Mouse (Mus musculus): ENCODE results near the gene Clcn2. TPM values are rescaled to one million over a fixed set of nuclear protein-coding genes. Genes with fewer than 3 reads are reported as not detected.

Gene Clcn2
- total RNA-seq, 2 experiments from 2014 or later = 50.9 to 51.1 TPM

- DNase-seq (ENCODE audit: extremely low spot score in 1 of 2, low spot score in 2 of 2) = peak in 1 of 2 experiments; percentile 78
- intact Hi-C loops (cut with DNase I) = no loop called here
Measured at GRCm38 (mm10) chr16:20706407-20707055, 11.0 kb downstream of the Clcn2 start.

GRCm38 (mm10) chr16:20705786-20706185 lies 11.8 kb downstream of the Clcn2 start:
- intact Hi-C loops (cut with DNase I) = no loop called here
- DNase-seq (ENCODE audit: extremely low spot score in 1 of 2, low spot score in 2 of 2) = no peak

GRCm38 (mm10) chr16:20703699-20704400 lies 13.7 kb downstream of the Clcn2 start:
- DNase-seq (ENCODE audit: extremely low spot score in 1 of 2, low spot score in 2 of 2) = no peak
- intact Hi-C loops (cut with DNase I) = no loop called here

GRCm38 (mm10) chr16:20703071-20703470 lies 14.5 kb downstream of the Clcn2 start:
- DNase-seq (ENCODE audit: extremely low spot score in 1 of 2, low spot score in 2 of 2) = no peak
- intact Hi-C loops (cut with DNase I) = no loop called here

- intact Hi-C loops (cut with DNase I) = no loop called here
- peak in 1 of 2 experiments; percentile 85 for DNase-seq (ENCODE audit: extremely low spot score in 1 of 2, low spot score in 2 of 2)
Measured at GRCm38 (mm10) chr16:20702522-20702893, 15.0 kb downstream of the Clcn2 start.

- intact Hi-C loops (cut with DNase I) = no loop called here
- DNase-seq (ENCODE audit: extremely low spot score in 1 of 2, low spot score in 2 of 2) = no peak
Measured at GRCm38 (mm10) chr16:20701729-20702521, 15.6 kb downstream of the Clcn2 start.

- DNase-seq (ENCODE audit: extremely low spot score in 1 of 2, low spot score in 2 of 2) = no peak
- intact Hi-C loops (cut with DNase I) = no loop called here
Measured at GRCm38 (mm10) chr16:20701316-20701715, 16.2 kb downstream of the Clcn2 start.

GRCm38 (mm10) chr16:20700036-20700435 lies 17.5 kb downstream of the Clcn2 start:
- peak in 1 of 2 experiments; percentile 81 for DNase-seq (ENCODE audit: extremely low spot score in 1 of 2, low spot score in 2 of 2)
- intact Hi-C loops (cut with DNase I) = no loop called here

- intact Hi-C loops (cut with DNase I) = no loop called here
- no peak for DNase-seq (ENCODE audit: extremely low spot score in 1 of 2, low spot score in 2 of 2)
Measured at GRCm38 (mm10) chr16:20699266-20699665, 18.3 kb downstream of the Clcn2 start.

- peak; percentile 98 for DNase-seq (ENCODE audit: extremely low spot score in 1 of 2, low spot score in 2 of 2)
- intact Hi-C loops (cut with DNase I) = no loop called here
Measured at GRCm38 (mm10) chr16:20695622-20696323, 21.8 kb downstream of the Clcn2 start.

GRCm38 (mm10) chr16:20694781-20695180 lies 22.8 kb downstream of the Clcn2 start:
- intact Hi-C loops (cut with DNase I) = no loop called here
- DNase-seq (ENCODE audit: extremely low spot score in 1 of 2, low spot score in 2 of 2) = peak; percentile 73 to 85

- DNase-seq (ENCODE audit: extremely low spot score in 1 of 2, low spot score in 2 of 2) = peak; percentile 95 to 96
- intact Hi-C loops (cut with DNase I) = no loop called here
Measured at GRCm38 (mm10) chr16:20693111-20693701, 24.3 kb downstream of the Clcn2 start, which contains the start of gene Fam131a. Gene Fam131a (plus strand): TSS chr16:20693241.

- DNase-seq (ENCODE audit: extremely low spot score in 1 of 2, low spot score in 2 of 2) = peak in 1 of 2 experiments; percentile 52
- intact Hi-C loops (cut with DNase I) = no loop called here
Measured at GRCm38 (mm10) chr16:20692241-20692965, 25.1 kb downstream of the Clcn2 start.

GRCm38 (mm10) chr16:20691617-20692016 lies 25.9 kb downstream of the Clcn2 start:
- intact Hi-C loops (cut with DNase I) = no loop called here
- DNase-seq (ENCODE audit: extremely low spot score in 1 of 2, low spot score in 2 of 2) = no peak

- intact Hi-C loops (cut with DNase I) = no loop called here
- no peak for DNase-seq (ENCODE audit: extremely low spot score in 1 of 2, low spot score in 2 of 2)
Measured at GRCm38 (mm10) chr16:20690774-20691173, 26.8 kb downstream of the Clcn2 start.

GRCm38 (mm10) chr16:20677974-20678675 lies 39.4 kb downstream of the Clcn2 start:
- intact Hi-C loops (cut with DNase I) = no loop called here
- peak in 1 of 2 experiments; percentile 81 for DNase-seq (ENCODE audit: extremely low spot score in 1 of 2, low spot score in 2 of 2)

GRCm38 (mm10) chr16:20677380-20677779 lies 40.2 kb downstream of the Clcn2 start:
- intact Hi-C loops (cut with DNase I) = no loop called here
- DNase-seq (ENCODE audit: extremely low spot score in 1 of 2, low spot score in 2 of 2) = no peak

Data from left cerebral cortex, postnatal 10 days (tissue).